Mouse (Mus musculus): ENCODE measurements around the gene Tst. TPM values are rescaled to one million over a fixed set of nuclear protein-coding genes. Genes with fewer than 3 reads are reported as not detected.
A peak's percentile ranks its signal among the peaks of the same experiment; 100 is the strongest.

Tst gene
- 10 to 100 TPM; 21.7 to 24.2 TPM for total RNA-seq (2021)
- long read RNA-seq, experiment 1, transcript Tst-201 (2 exons, 1,144 nt): major isoform, 26 of 26 reads
- long read RNA-seq, experiment 1, partial matches to known transcripts: 0 of 26 reads
- long read RNA-seq, experiment 1, other reads (novel, unspliced or antisense): 0 of 26 reads
- long read RNA-seq, experiment 2, transcript Tst-201 (2 exons, 1,144 nt): major isoform, 11 of 11 reads
- long read RNA-seq, experiment 2, partial matches to known transcripts: 0 of 11 reads
- long read RNA-seq, experiment 2, other reads (novel, unspliced or antisense): 0 of 11 reads

- DNase-seq (ENCODE audit: low spot score): peak; percentile 85
Measured at GRCm38 (mm10) chr15:78405517-78406211, at the start of gene Tst. TSS of gene Tst (minus strand) at chr15:78405907.

- no peak for DNase-seq (ENCODE audit: low spot score)
Measured at GRCm38 (mm10) chr15:78455168-78455567, 49.5 kb upstream of the Tst start.

- DNase-seq (ENCODE audit: low spot score): no peak
Measured at GRCm38 (mm10) chr15:78452929-78453328, 47.2 kb upstream of the Tst start.

GRCm38 (mm10) chr15:78451201-78451600 lies 45.5 kb upstream of the Tst start:
- DNase-seq (ENCODE audit: low spot score): no peak

- no peak for DNase-seq (ENCODE audit: low spot score)
Measured at GRCm38 (mm10) chr15:78450419-78450768, 44.7 kb upstream of the Tst start.

GRCm38 (mm10) chr15:78449694-78450418 lies 44.1 kb upstream of the Tst start:
- peak; percentile 61 for DNase-seq (ENCODE audit: low spot score)

GRCm38 (mm10) chr15:78449131-78449530 lies 43.4 kb upstream of the Tst start:
- no peak for DNase-seq (ENCODE audit: low spot score)

GRCm38 (mm10) chr15:78447746-78448535 lies 42.2 kb upstream of the Tst start:
- peak; percentile 94 for DNase-seq (ENCODE audit: low spot score)

GRCm38 (mm10) chr15:78447121-78447520 lies 41.4 kb upstream of the Tst start:
- no peak for DNase-seq (ENCODE audit: low spot score)

- no peak for DNase-seq (ENCODE audit: low spot score)
Measured at GRCm38 (mm10) chr15:78443857-78444256, 38.1 kb upstream of the Tst start.

- DNase-seq (ENCODE audit: low spot score): no peak
Measured at GRCm38 (mm10) chr15:78442231-78442630, 36.5 kb upstream of the Tst start.

GRCm38 (mm10) chr15:78438973-78439372 lies 33.3 kb upstream of the Tst start:
- DNase-seq (ENCODE audit: low spot score): no peak

GRCm38 (mm10) chr15:78438505-78438904 lies 32.8 kb upstream of the Tst start:
- DNase-seq (ENCODE audit: low spot score): no peak

- no peak for DNase-seq (ENCODE audit: low spot score)
Measured at GRCm38 (mm10) chr15:78438018-78438394, 32.3 kb upstream of the Tst start.

- DNase-seq (ENCODE audit: low spot score): peak; percentile 58
Measured at GRCm38 (mm10) chr15:78437237-78438017, 31.7 kb upstream of the Tst start.

GRCm38 (mm10) chr15:78436380-78437192 lies 30.9 kb upstream of the Tst start:
- peak; percentile 81 for DNase-seq (ENCODE audit: low spot score)

- no peak for DNase-seq (ENCODE audit: low spot score)
Measured at GRCm38 (mm10) chr15:78435681-78436080, 30.0 kb upstream of the Tst start.

- no peak for DNase-seq (ENCODE audit: low spot score)
Measured at GRCm38 (mm10) chr15:78434896-78435520, 29.3 kb upstream of the Tst start.

GRCm38 (mm10) chr15:78431541-78432121 lies 25.9 kb upstream of the Tst start:
- no peak for DNase-seq (ENCODE audit: low spot score)
